Mouse (Mus musculus) limb, embryonic 13.5 days (tissue): ENCODE results near the gene Dcpp3. TPM values are rescaled to one million over a fixed set of nuclear protein-coding genes. Genes with fewer than 3 reads are reported as not detected.
"Not testable (repeated sequence)": the region's sequence is repeated elsewhere in the genome, so short reads cannot be mapped to it uniquely, and the experiment has no call there.

Source experiments
- ATAC-seq: fragments of 200-750 bp; cut with Nextera tagmentation; 2 replicates; pipeline ENCODE4 v1.8.0; 2017; ENCODE audit warnings: low read depth, moderate number of reproducible peaks, moderate TSS enrichment; ENCODE audit not compliant: low FRiP score
- H3K27ac ChIP-seq: fragments of 300-500 bp; sonication (generic); 2 replicates; pipeline ENCODE4 v1.5.1; 2015; ENCODE audit warnings: inconsistent platforms, mild to moderate bottlenecking, moderate library complexity
- H3K27me3 ChIP-seq: fragments of 300-500 bp; sonication (generic); 2 replicates; pipeline ENCODE4 v1.6.1; 2015; ENCODE audit warnings: mild to moderate bottlenecking, inconsistent platforms
- H3K36me3 ChIP-seq: fragments of 300-500 bp; sonication (generic); 2 replicates; pipeline ENCODE4 v1.6.1; 2015; ENCODE audit warnings: inconsistent platforms, mild to moderate bottlenecking, moderate library complexity
- H3K4me1 ChIP-seq: fragments of 300-500 bp; sonication (generic); 2 replicates; pipeline ENCODE4 v1.6.1; 2015; ENCODE audit warnings: inconsistent platforms
- H3K4me2 ChIP-seq: fragments of 300-500 bp; sonication (generic); replicated peaks from 2 replicates; pipeline ENCODE4 v1.6.1; 2015; ENCODE audit warnings: inconsistent platforms, mild to moderate bottlenecking, moderate library complexity
- H3K4me3 ChIP-seq: fragments of 300-500 bp; sonication (generic); 2 replicates; pipeline ENCODE4 v1.5.1; 2015; ENCODE audit warnings: moderate library complexity, mild to moderate bottlenecking, inconsistent platforms
- H3K9ac ChIP-seq: fragments of 300-500 bp; sonication (generic); 2 replicates; pipeline ENCODE4 v1.6.1; 2015; ENCODE audit warnings: mild to moderate bottlenecking, inconsistent platforms
- H3K9me3 ChIP-seq: fragments of 300-500 bp; sonication (generic); 2 replicates; pipeline ENCODE4 v1.6.1; 2016; ENCODE audit warnings: inconsistent platforms
- WGBS: fragments of 180-500 bp; shearing (Covaris S2); methylation state at CpG from one replicate; pipeline ENCODE4 v1.1.7; 2015; 5-methylcytosine and 5-hydroxymethylcytosine counted together
- polyA plus RNA-seq: library from polyadenylated mRNA; unstranded; fragments of >200 nt; fragmentation: Nextera tagmentation; extraction: Ambion mirVana; gene quantifications from 2 replicates; pipeline ENCODE4 v1.2.1, GENCODE M21; 2015

Gene Dcpp3
- polyA plus RNA-seq = not detected in 2 replicates

DNA sequence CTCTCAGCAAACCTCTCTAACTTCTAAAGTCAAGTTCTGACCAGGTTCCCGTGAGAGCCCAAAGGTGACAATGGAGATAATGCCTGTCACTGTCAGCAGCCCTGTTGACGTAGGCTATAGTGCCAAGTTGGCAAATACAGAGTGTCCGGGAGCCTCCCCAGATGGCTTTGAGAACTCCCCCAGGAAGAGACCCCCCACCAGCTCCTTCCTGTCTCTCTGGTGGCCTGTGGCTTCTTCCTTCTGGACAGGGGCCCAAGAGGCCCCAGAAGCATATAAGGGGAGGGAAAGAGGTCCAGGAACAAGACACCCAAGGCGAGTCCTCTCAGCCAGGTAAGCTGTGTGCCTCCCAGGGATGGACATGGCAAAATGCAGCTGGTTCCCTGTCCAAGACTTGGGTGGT is at the start of gene Dcpp3:
Dcpp3 (plus strand) TSS at position 301 of the 400 bp plus-strand sequence.
- not testable (repeated sequence) for H3K4me3 ChIP-seq, H3K36me3 ChIP-seq, H3K4me1 ChIP-seq, ATAC-seq, H3K27me3 ChIP-seq, H3K27ac ChIP-seq, H3K9ac ChIP-seq, H3K4me2 ChIP-seq, H3K9me3 ChIP-seq
- WGBS = 81% methylated on average over 4 of the region's 4 CpGs

DNA sequence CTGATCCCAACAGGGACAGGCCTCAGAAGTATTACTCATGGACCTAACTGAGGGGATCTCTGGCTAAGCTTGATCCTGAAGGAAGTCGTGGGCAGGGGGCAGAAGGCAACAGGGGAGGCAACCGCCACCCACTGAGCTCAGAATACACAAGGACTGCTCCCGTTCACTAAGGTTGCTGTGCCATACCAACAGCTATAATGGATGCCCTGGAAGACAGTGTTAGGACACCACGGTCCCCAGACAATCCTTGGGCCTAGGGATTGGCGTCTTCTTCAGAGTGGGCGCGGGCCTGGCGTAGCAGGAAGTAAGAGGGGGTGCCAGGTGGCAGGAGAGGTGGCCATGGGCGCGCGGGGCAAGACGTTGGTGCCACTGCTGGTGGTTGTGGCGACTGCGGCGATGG is 49.5 kb upstream of the Dcpp3 start, which contains the start of gene Prss21:
Prss21 (plus strand) TSS at position 301 of the 400 bp plus-strand sequence.
- Histone ChIP-seq H3K36me3 (no peaks in the 10 kb centered on the region), H3K9ac (no peak within 1 kb of the TSS), H3K27ac (no peak within 1 kb of the TSS), H3K4me2 (no peak within 1 kb of the TSS), H3K9me3 (peaks cover 5% of the 10 kb centered on the region; the same call in 1 of the 2 replicates), H3K4me3 (no peak within 1 kb of the TSS), H3K27me3 (no peaks in the 10 kb centered on the region), H3K4me1 (no peaks in the 10 kb centered on the region)
- 85% methylated on average over 15 of the region's 15 CpGs for WGBS
- no peak for ATAC-seq

DNA sequence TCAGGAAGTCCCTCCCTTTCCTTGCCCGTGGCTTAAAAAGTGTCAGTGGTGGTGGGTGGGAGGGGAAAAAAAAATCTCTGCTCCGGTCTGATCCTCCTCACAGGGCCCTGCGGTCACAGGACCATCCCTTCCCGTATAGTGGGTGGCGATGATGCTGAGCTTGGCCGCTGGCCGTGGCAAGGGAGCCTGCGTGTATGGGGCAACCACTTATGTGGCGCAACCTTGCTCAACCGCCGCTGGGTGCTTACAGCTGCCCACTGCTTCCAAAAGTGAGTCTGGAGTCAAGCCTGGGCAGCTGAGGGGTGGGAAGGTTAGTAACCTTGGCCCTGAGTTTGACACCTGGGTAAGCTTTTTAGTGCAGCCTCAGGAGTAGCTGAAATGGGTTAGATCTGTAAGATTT is 48.7 kb upstream of the Dcpp3 start:
- H3K27me3 ChIP-seq = no peaks in the 10 kb centered on the region
- 85% methylated on average over 11 of the region's 11 CpGs for WGBS
- ATAC-seq = no peak
- peaks cover 5% of the 10 kb centered on the region; the same call in 1 of the 2 replicates for H3K9me3 ChIP-seq
- no peak overlapping the region for H3K4me3 ChIP-seq
- H3K27ac ChIP-seq = no peak overlapping the region
- H3K9ac ChIP-seq = no peak overlapping the region
- H3K4me2 ChIP-seq = no peak overlapping the region
- no peaks in the 10 kb centered on the region for H3K4me1 ChIP-seq
- no peaks in the 10 kb centered on the region for H3K36me3 ChIP-seq

DNA sequence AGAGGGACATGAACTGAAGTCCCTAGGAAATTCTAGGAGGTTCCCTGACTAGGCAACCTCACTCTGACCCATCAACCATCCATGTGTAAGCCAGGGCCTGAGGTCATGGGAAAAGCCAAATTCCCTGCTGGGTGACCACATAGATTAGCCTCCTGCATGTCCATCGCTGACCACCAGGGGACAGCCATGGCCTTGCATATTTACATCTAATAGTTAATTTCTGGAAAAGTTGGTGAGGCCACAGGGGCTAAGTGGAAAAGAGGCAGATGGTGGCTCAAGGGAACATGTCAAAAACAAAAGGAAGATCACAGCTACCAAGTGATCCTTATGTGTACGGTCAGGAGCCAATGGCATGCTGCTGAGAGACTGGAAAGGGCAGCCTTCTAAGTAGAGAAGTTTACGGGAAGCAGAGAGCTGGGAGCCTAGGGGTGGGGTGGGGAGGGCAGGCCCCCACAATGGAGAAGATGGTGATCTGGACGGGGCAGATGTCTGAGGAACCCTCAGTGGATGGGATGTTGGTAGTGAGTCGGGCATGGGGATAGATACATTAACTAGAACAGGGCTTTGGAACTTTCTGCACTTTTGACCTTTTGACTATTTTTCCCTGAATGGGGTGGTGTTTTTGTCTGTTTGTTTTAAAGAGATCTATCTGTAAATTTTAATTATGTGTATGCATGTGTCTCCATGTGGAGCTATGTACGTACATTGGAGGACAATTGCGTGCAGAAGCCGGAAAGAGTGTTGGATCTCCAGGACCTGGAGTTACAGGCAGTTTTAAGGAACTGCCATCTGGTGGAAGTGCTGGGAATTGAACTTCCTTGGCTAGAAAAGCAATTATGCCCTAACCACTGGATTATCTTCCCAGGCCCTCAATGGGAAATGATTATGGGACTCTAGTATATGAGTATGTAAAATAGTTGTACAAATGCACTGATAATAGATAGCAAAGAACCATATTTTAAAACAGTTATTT is 43.1 kb upstream of the Dcpp3 start:
- no peak for ATAC-seq
- H3K4me3 ChIP-seq = no peak overlapping the region

DNA sequence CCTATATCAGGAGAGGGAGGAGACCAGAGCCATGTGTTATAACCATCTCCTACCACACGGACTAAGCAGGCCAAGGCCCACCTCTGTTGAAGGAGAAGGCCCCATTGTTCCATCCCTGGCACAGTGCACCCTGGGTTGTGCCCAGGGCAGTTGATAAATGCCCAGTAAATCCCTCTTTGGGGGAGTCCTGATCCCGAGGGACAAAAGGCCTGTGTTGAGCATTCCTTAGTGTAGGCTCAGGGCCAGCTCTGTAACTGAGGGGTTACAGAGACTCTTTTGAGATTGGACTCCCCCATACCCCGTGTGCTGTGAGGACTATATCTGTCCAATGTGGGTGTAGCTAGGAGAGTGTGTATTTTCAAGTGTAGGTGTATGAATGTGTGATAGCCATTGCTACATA is 40.5 kb upstream of the Dcpp3 start:
- ATAC-seq = no peak
- WGBS = 54% methylated on average over 3 of the region's 3 CpGs
- H3K36me3 ChIP-seq = no peaks in the 10 kb centered on the region
- no peak overlapping the region for H3K4me2 ChIP-seq
- no peak overlapping the region for H3K27ac ChIP-seq
- no peaks in the 10 kb centered on the region for H3K27me3 ChIP-seq
- H3K4me1 ChIP-seq = no peaks in the 10 kb centered on the region
- H3K9ac ChIP-seq = no peak overlapping the region
- H3K9me3 ChIP-seq = no peaks in the 10 kb centered on the region
- no peak overlapping the region for H3K4me3 ChIP-seq

More for the DNA sequence above, 43.1 kb upstream of the Dcpp3 start:
- no peaks in the 10 kb centered on the region for H3K27me3 ChIP-seq
- no peak overlapping the region for H3K27ac ChIP-seq
- 50% methylated on average over 8 of the region's 8 CpGs for WGBS
- no peak overlapping the region for H3K4me2 ChIP-seq
- no peaks in the 10 kb centered on the region for H3K4me1 ChIP-seq
- H3K36me3 ChIP-seq = no peaks in the 10 kb centered on the region
- no peak overlapping the region for H3K9ac ChIP-seq
- H3K9me3 ChIP-seq = no peaks in the 10 kb centered on the region

DNA sequence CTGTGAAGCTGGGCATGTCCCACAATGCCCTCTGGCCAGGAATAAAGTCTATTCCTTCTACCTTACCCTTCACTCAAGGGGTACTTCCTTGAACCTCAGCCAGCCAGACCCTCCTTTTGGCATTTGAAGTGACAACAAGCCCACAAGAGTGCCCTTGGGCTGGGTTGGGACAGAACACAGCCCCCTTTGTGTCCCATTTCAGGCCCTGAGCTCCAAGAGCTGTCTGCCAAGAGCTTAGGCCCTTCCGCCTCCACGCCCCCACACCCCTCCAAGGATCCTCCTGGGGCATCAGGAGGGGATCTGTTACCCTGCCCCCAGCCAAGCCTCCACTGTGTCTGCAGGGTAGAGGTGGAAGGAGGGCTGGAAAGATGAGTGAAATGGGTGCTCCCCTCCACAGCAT is 40.1 kb upstream of the Dcpp3 start:
- Histone ChIP-seq H3K9ac (no peak overlapping the region), H3K27me3 (no peaks in the 10 kb centered on the region), H3K9me3 (no peaks in the 10 kb centered on the region), H3K4me3 (no peak overlapping the region), H3K36me3 (no peaks in the 10 kb centered on the region), H3K27ac (no peak overlapping the region), H3K4me1 (no peaks in the 10 kb centered on the region), H3K4me2 (no peak overlapping the region)
- no peak for ATAC-seq
- WGBS = 82% methylated on average over 2 of the region's 2 CpGs

DNA sequence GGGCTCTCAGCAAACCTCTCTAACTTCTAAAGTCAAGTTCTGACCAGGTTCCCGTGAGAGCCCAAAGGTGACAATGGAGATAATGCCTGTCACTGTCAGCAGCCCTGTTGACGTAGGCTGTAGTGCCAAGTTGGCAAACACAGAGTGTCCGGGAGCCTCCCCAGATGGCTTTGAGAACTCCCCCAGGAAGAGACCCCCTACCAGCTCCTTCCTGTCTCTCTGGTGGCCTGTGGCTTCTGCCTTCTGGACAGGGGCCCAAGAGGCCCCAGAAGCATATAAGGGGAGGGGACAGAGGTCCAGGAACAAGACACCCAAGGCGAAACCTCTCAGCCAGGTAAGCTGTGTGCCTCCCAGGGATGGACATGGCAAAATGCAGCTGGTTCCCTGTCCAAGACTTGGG is 36.7 kb upstream of the Dcpp3 start, which contains the start of the genes Dcpp1 and Dcpp2:
Dcpp1 (plus strand) TSS at position 301 of the 400 bp plus-strand sequence.
Dcpp2 (plus strand) TSS at position 305 of the 400 bp plus-strand sequence.
- not testable (repeated sequence) for H3K36me3 ChIP-seq, H3K27me3 ChIP-seq, H3K4me3 ChIP-seq, H3K9ac ChIP-seq, ATAC-seq, H3K4me2 ChIP-seq, H3K4me1 ChIP-seq, H3K27ac ChIP-seq, H3K9me3 ChIP-seq
- WGBS = 88% methylated on average over 4 of the region's 4 CpGs

DNA sequence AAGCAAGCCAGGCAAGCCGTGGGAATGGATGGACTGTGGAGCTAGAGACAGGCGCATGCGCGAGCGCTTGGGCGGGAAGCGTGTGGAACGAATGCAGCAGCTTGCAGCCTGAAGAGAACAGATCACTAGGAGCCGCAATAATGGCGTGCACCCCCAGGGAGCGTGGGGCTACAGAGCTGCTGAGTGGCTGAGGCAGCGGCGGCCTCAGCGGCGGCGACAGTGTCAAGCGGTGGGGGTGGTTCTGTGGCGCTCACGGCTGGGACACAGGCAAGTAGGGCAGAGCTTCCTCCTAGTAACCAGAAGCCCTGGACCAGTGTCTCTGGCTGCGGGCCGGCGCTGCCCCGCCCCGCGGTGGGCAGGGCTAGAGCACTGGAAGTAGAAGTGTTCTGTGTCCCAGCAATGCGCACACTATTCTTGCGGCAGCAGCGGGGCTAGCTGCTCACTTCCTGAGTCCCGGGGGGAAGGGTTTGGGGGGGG is 7.3 kb downstream of the Dcpp3 start:
- peak overlapping the region; percentile 76 for H3K4me2 ChIP-seq
- H3K4me3 ChIP-seq = peak overlapping the region; percentile 57
- WGBS = 0% methylated on average over 29 of the region's 29 CpGs
- no peaks in the 10 kb centered on the region for H3K9me3 ChIP-seq
- H3K36me3 ChIP-seq = no peaks in the 10 kb centered on the region
- ATAC-seq = peak; percentile 98
- peaks cover 9% of the 10 kb centered on the region for H3K4me1 ChIP-seq
- peak overlapping the region; percentile 74 for H3K9ac ChIP-seq
- H3K27me3 ChIP-seq = no peaks in the 10 kb centered on the region
- H3K27ac ChIP-seq = peak overlapping the region; percentile 94

DNA sequence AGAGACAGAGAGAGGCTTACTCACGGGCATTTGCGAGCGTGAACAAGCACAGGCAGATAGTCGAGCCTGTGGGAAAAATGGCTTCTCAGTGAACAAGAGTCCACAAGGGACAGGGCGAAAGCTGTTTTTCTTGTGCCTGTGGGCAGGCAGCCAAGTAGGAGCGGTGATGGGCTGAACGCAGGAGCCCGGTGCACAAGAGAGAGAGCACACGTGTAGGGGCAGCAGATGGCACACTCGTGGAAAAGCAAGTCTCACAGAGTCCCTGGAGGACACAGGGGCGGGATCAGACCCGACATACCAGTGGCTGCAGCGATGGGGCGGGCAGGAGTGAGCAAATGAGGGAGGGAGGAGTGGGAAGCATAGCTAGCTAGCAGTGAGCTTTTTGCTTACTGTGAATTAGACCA is 7.8 kb downstream of the Dcpp3 start:
- H3K9ac ChIP-seq = peak overlapping the region; percentile 74
- H3K4me3 ChIP-seq = peak overlapping the region; percentile 57
- peak overlapping the region; percentile 76 for H3K4me2 ChIP-seq
- H3K27me3 ChIP-seq = no peaks in the 10 kb centered on the region
- peak overlapping the region; percentile 94 for H3K27ac ChIP-seq
- peak; percentile 78 for ATAC-seq
- no peaks in the 10 kb centered on the region for H3K36me3 ChIP-seq
- peaks cover 9% of the 10 kb centered on the region for H3K4me1 ChIP-seq
- H3K9me3 ChIP-seq = no peaks in the 10 kb centered on the region
- under 1% methylated on average over 14 of the region's 14 CpGs for WGBS

DNA sequence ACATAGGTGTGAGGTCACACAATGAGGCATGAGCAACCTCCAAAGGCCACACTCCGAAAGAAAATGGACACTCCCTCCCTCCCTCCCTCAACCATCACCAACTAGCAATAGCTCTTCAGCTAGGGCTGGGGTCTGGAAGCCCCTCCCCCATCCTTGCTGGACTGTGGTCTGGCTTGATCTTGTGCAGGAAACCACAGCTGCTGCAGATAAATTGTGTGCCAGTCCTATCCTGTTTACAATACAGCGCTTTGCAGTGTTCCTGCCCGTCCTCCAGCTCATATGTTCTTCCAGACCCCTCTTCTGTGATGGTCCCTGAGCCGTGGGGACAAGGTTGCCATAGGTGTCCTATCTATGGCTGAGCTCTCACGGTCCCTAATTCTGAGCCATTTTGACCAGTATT is 13.9 kb downstream of the Dcpp3 start:
- H3K9ac ChIP-seq = no peak overlapping the region
- no peaks in the 10 kb centered on the region for H3K4me1 ChIP-seq
- no peak overlapping the region for H3K4me3 ChIP-seq
- no peak overlapping the region for H3K4me2 ChIP-seq
- H3K9me3 ChIP-seq = no peaks in the 10 kb centered on the region
- WGBS = 74% methylated on average over 5 of the region's 5 CpGs
- ATAC-seq = no peak
- H3K27me3 ChIP-seq = no peaks in the 10 kb centered on the region
- H3K36me3 ChIP-seq = no peaks in the 10 kb centered on the region
- no peak overlapping the region for H3K27ac ChIP-seq

DNA sequence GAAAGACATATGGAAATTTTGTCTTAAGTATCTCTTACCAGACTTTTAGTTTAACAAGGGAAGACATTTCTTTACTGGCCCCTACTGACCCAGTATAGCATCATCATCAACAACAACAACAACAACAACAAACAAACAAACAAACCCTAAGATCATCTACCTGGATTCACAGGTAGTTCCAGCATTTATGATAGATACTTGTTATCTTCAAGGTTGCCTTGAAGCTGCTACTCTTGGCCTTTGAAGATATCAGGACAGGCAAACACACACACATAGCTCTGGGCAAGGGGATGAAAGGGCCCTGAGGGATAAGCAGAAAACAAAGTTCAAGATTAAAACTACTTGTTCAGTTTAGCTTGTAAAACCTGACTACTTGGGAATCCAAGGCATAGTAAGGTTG is 24.1 kb downstream of the Dcpp3 start, which contains the start of gene Sbp:
Sbp (plus strand) TSS at position 301 of the 400 bp plus-strand sequence.
- no peaks in the 10 kb centered on the region for H3K4me1 ChIP-seq
- H3K27me3 ChIP-seq = no peaks in the 10 kb centered on the region
- H3K9me3 ChIP-seq = no peaks in the 10 kb centered on the region
- no peak within 1 kb of the TSS for H3K4me3 ChIP-seq
- ATAC-seq = no peak
- H3K36me3 ChIP-seq = no peaks in the 10 kb centered on the region
- H3K27ac ChIP-seq = no peak within 1 kb of the TSS
- H3K9ac ChIP-seq = no peak within 1 kb of the TSS
- H3K4me2 ChIP-seq = no peak within 1 kb of the TSS

DNA sequence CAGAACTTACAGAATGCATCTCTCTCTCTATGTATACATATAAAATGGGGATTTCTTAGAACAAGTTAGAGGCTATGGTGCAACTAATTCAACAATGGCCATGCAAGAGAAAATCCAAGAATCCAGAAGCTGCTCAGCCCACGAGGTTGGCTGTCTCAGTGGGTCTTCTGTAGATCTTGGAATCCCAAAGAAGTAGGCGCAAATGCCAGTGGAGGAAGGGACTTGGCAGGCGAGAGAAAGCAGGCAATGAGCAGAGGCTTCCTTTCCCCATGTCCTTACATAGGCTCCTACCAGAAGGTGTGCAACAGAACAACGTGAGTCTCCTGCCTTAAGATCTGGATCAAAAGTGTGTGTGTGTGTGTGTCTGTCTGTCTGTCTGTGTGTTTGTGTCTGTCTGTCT is 30.2 kb downstream of the Dcpp3 start:
- ATAC-seq, H3K4me1 ChIP-seq: not testable (repeated sequence)

More for the DNA sequence above, 30.2 kb downstream of the Dcpp3 start:
- H3K4me3 ChIP-seq, H3K27ac ChIP-seq, H3K27me3 ChIP-seq, H3K36me3 ChIP-seq, H3K9ac ChIP-seq, H3K4me2 ChIP-seq, H3K9me3 ChIP-seq: not testable (repeated sequence)
- 82% methylated on average over 4 of the region's 4 CpGs for WGBS
